Mouse (Mus musculus) olfactory bulb, adult 2 months (tissue): ENCODE measurements around the gene Rassf3. TPM values are rescaled to one million over a fixed set of nuclear protein-coding genes. Genes with fewer than 3 reads are reported as not detected.

ENCODE experiments used
- H3K27ac ChIP-seq: fragments of 200-500 bp; 2 replicates; pipeline ENCODE4 v1.5.1; 2012; ENCODE audit warnings: low read depth, low read length; ENCODE audit not compliant: insufficient read depth
- H3K4me1 ChIP-seq: fragments of 200-500 bp; 2 replicates; pipeline ENCODE4 v1.6.1; 2012; ENCODE audit warnings: low read length; ENCODE audit not compliant: control insufficient read depth, insufficient read depth
- H3K4me3 ChIP-seq: fragments of 200-500 bp; 2 replicates; pipeline ENCODE4 v1.5.1; 2012; ENCODE audit warnings: mild to moderate bottlenecking, low read depth, low read length, moderate library complexity; ENCODE audit not compliant: insufficient read depth
- CTCF ChIP-seq: fragments of 200-500 bp; IDR thresholded peaks from 2 replicates; pipeline ENCODE4 v1.5.1; 2012; ENCODE audit warnings: low read depth, mild to moderate bottlenecking, low read length, moderate library complexity; ENCODE audit not compliant: insufficient read depth
- POLR2A ChIP-seq: fragments of 200-500 bp; IDR thresholded peaks from 2 replicates; pipeline ENCODE4 v1.6.1; 2012; ENCODE audit warnings: mild to moderate bottlenecking, low read depth, low read length, moderate library complexity; ENCODE audit not compliant: insufficient read depth
- WGBS: fragments of 180-500 bp; shearing (Covaris S2); methylation state at CpG from one replicate; pipeline ENCODE4 v1.1.7; 2018; 5-methylcytosine and 5-hydroxymethylcytosine counted together
- polyA plus RNA-seq: library from polyadenylated mRNA; stranded (reverse); fragments of >200 nt; gene quantifications from 2 replicates; pipeline ENCODE4 v1.2.4, GENCODE M21; 2012; ENCODE audit warnings: low replicate concordance; ENCODE audit not compliant: missing spikeins, insufficient read depth, insufficient read length

Gene Rassf3
- polyA plus RNA-seq, 1 experiment = not detected

DNA sequence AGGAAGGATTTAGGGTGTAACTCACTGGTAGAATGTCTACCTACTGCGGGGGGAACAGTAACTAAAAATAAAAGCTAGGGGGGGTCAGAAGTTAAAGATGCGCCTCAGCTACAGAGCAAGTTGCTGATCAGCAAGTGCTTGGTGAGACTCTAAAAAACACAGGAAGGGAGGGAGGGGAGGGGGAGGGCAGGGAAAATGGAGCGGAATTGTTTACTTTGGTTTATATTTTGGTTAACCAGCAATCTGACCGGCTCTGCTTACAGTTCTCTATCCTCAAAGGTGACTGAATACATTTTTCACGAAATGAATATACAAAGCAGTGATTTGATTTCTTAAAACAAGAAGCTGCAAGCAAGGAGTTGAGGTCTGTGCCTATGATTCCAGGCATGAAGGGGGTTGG lies 7.2 kb downstream of the Rassf3 start:
- Histone ChIP-seq H3K4me1 (peaks cover 12% of the 10 kb centered on the region), H3K4me3 (no peak overlapping the region), H3K27ac (no peak overlapping the region)
- WGBS = 77% methylated on average over 5 of the region's 5 CpGs
- TF ChIP-seq POLR2A (no peak), CTCF (no peak)

DNA sequence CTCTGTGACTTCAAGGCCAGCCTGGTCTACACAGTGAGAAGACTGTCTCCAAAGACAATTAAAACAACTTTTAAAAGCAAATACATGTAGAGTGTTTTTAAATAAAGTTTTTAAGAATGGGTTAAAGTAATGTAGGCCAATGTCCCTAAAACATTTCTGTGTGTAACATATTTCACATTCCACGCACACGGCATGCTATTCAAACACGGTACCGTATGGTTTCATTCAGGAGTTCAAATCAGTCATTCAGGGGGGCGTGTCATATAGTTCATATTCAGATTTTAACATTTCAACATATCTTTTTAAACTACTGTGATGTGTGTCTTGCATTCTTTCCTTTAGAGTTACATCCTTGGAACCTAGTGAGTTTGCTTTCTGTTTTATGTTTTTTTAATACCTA lies 7.9 kb downstream of the Rassf3 start:
- peaks cover 10% of the 10 kb centered on the region for H3K4me1 ChIP-seq
- 96% methylated on average over 5 of the region's 5 CpGs for WGBS
- H3K27ac ChIP-seq = no peak overlapping the region
- no peak for TF ChIP-seq POLR2A
- no peak for TF ChIP-seq CTCF
- H3K4me3 ChIP-seq = no peak overlapping the region

DNA sequence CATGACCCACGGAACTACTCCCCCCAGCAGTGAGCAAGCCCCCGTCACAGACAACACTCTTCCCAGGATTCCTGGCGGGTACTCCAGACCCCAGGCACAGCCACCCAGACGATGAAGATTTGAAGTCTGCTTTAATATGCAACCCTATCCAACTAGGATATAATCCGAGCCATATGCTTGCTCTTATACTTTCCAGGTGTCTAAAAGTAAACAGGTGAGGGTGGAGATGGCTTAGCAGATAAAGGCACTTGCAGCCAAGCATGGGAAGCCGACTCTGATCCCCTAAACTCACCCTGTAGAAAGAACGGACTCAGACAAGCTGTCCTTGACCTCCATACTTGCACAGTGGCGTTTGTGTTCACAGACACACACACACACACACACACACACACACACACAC lies 8.4 kb downstream of the Rassf3 start:
- WGBS = 61% methylated on average over 8 of the region's 8 CpGs

DNA sequence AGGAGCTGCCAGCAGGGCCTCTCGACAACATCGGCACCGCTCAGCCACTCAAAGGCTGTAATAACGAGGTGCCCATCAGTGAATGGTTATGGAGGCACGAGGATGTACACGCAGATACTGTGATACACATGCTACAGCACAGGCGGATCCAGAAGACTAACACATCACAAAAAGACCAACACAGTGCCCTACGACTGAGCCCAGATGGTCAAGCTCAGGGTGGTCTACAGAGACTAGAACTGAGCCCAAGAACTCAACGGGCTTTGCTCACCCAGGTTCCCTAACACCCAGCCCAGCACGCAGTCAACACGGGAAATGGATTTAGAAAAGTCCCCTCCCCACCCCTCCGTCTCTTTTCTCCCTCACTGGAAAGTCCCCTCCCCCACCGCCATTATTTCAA lies 9.1 kb downstream of the Rassf3 start:
- no peak overlapping the region for H3K4me3 ChIP-seq
- peaks cover 19% of the 10 kb centered on the region for H3K4me1 ChIP-seq
- H3K27ac ChIP-seq = no peak overlapping the region
- 40% methylated on average over 13 of the region's 13 CpGs for WGBS
- TF ChIP-seq CTCF (no peak), POLR2A (no peak)

More for the DNA sequence above, 8.4 kb downstream of the Rassf3 start:
- H3K4me3 ChIP-seq = no peak overlapping the region
- TF ChIP-seq POLR2A (no peak), CTCF (no peak)
- H3K27ac ChIP-seq = no peak overlapping the region
- peaks cover 11% of the 10 kb centered on the region for H3K4me1 ChIP-seq

DNA sequence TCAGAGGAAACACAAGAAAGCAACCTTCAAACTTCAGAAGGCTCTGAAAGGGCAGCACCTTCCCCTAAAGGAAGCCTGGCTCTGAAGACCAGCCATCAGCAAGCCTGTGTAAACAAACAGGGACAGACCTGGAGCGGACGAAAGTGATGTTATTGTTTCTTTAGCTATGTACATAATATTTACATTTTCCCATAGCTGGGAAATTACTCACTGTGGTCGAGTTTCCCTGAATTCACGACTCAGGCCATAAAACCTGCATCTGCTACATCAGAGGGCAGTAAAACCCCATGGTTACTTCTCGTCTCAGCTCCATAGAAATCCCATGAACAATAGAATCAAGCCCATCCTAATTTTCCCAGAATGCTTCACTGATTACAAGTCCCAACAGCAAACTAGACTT lies 11.1 kb downstream of the Rassf3 start:
- H3K4me3 ChIP-seq = no peak overlapping the region
- peaks cover 22% of the 10 kb centered on the region for H3K4me1 ChIP-seq
- 84% methylated on average over 5 of the region's 5 CpGs for WGBS
- TF ChIP-seq POLR2A (no peak), CTCF (no peak)
- no peak overlapping the region for H3K27ac ChIP-seq

DNA sequence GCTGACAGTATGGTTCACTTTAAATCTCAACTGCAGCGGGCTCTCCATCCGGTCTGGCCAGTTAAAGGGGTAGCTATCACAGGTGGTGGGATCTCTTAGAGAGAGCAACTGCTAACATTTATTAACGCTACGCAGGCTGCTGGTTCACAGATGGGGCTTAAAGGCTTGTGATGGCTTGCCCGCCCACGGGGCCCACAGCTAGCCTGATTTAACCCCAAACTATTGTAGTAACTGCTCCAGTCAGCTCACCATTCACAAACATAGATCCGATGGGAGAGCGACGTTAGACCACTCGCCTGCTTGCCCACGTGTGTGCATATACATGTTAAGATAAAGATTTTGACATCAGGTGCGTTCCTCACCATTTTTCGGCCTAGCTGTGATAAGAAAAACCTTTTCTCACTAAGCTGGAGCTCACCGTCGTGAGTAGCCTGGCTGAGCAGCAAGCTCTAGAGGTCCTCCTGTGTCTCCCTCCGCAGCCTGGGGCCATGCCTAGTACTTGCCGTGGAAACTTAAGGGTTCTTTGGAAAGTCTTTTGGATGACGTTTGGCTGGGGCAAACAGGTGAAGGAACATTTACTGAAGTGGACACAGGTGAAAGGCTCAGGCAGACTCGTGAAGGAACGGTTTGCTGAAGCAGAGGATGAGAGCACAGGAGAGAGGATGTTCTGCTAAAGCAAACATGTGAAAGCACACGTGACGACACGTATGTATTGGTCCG lies 13.8 kb downstream of the Rassf3 start:
- H3K4me3 ChIP-seq = no peak overlapping the region
- TF ChIP-seq CTCF (no peak), POLR2A (no peak)
- peak overlapping the region; percentile 41; the same call in 1 of the 2 replicates for H3K27ac ChIP-seq
- 73% methylated on average over 24 of the region's 24 CpGs for WGBS
- peaks cover 26% of the 10 kb centered on the region for H3K4me1 ChIP-seq

DNA sequence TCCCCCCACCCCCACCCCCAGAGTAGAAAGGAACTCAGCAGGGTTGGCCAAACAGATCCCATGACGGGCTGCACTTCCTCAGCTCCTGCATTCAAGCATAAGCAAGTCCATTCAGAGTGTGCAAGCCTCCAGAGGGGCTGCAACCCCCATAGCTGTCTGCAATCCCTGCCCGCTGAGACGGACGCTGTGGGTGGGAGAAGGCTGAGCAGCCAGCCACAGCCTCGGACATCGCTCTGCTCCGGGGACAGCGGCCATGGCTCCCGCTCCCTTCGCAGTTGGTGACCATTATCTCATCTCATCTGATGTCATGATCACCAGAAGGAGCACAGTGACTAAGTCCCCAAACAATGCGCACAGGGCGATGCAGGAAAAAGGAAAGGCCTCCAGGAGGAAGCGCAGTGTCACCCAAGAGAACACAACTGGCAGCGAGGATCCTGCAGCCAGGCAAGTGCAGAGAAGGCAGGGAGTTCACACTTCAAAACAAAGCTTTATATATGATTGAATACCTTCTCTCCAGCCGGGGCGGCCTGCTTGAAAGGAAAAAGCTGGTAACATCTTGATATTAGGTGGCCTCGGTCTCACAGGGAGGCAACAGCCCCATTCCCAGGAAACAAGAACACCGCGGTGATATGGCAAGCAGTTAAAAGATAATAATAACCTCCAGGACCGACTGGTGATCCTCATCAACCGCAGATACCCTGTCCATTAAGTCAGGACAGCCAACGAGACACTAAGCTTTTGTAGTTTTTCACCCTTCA lies 14.6 kb downstream of the Rassf3 start:
- TF ChIP-seq POLR2A = no peak
- TF ChIP-seq CTCF = no peak
- peak overlapping the region; percentile 41 for H3K27ac ChIP-seq
- peaks cover 21% of the 10 kb centered on the region for H3K4me1 ChIP-seq
- H3K4me3 ChIP-seq = peak overlapping the region; percentile 18; the same call in 1 of the 2 replicates
- WGBS = 45% methylated on average over 22 of the region's 22 CpGs

DNA sequence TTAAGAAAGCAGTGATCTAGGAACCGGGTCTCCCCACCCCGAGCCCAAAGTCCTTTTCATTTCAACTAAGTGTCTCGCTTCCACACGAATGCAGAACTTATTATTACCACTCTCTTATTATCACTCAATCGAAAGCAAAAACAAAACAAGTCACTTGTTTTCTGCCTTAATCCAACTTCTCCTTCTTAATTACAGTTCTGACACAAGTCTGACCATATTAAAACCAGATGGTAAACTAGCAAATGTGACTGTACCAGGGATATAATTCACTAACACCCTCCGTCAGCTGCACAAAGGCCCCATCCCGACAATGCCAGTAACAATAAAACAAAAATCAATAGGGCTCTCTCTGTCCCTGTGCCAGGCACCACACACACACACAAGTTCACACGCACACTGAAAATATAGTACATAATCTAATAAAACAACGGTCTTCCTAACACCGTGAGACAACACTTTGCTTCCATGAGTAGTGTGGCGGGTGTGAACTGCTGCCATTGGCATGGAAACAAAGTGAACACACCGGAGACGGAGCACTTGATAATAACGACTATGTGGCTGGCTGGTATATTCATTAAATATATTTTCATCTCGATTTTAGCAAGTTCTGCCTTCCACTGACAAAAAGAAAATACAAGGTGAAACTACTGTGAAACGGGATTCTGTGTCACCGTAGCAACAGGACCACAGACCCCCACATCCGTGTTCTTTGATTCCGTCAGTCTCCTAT lies 16.9 kb downstream of the Rassf3 start:
- Histone ChIP-seq H3K4me3 (no peak overlapping the region), H3K4me1 (peaks cover 21% of the 10 kb centered on the region), H3K27ac (no peak overlapping the region)
- 43% methylated on average over 19 of the region's 19 CpGs for WGBS
- no peak for TF ChIP-seq POLR2A
- no peak for TF ChIP-seq CTCF

DNA sequence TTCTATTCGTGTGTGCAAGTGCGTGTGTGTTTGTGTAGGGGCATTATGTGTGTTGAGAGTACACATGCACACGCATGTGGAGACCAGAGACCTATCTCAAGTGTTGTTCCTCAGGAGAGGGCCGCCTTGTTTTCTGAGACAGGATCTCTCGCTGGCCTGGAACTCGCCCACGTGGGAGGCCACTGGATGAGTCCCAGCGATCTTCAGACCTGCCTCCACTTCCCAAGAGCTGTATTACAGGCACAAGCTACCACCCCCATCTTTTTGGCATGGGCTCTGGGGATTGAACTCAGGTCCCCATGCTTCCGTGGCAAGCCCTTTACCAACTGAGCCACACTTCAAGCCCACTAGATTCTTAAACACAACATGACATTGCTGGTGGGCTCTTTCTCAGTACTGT lies 17.7 kb downstream of the Rassf3 start:
- 88% methylated on average over 9 of the region's 9 CpGs for WGBS
- Histone ChIP-seq H3K27ac (no peak overlapping the region), H3K4me3 (no peak overlapping the region), H3K4me1 (peaks cover 21% of the 10 kb centered on the region)
- no peak for TF ChIP-seq POLR2A
